Mouse (Mus musculus): ENCODE results near the gene Aars2. TPM values are rescaled to one million over a fixed set of nuclear protein-coding genes. Genes with fewer than 3 reads are reported as not detected.

Gene Aars2
- total and polyA plus RNA-seq, 3 experiments = 12.4 to 23.1 (median 17.5) TPM

DNA sequence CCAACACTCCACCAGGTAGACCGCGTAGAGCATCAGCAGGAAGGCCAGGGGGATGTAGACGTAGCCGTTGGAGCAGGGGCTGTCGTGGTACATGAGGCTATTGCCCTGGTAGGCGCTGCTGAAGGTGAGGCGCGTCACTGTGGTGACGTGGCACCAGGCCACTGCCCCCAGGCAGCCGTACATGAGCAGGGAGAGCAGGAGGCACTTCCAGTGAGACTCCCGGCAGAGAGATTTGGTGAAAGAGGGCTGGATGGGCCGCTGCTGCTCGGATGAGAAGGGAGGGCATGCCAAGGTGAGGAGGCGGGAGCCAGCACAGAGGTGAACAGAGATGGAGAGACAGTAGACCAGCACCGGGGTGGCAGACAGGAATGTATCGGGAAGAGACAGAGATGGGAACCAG lies 40.3 kb downstream of the Aars2 start (continued):
- TF ChIP-seq MAZ (IDR thresholded peaks at IDR 0.05; ENCODE audit: low read depth, low read length) = no peak
- TF ChIP-seq RCOR1 (conservative IDR thresholded peaks at IDR 0.05; ENCODE audit: low read depth, low read length) = no peak

DNA sequence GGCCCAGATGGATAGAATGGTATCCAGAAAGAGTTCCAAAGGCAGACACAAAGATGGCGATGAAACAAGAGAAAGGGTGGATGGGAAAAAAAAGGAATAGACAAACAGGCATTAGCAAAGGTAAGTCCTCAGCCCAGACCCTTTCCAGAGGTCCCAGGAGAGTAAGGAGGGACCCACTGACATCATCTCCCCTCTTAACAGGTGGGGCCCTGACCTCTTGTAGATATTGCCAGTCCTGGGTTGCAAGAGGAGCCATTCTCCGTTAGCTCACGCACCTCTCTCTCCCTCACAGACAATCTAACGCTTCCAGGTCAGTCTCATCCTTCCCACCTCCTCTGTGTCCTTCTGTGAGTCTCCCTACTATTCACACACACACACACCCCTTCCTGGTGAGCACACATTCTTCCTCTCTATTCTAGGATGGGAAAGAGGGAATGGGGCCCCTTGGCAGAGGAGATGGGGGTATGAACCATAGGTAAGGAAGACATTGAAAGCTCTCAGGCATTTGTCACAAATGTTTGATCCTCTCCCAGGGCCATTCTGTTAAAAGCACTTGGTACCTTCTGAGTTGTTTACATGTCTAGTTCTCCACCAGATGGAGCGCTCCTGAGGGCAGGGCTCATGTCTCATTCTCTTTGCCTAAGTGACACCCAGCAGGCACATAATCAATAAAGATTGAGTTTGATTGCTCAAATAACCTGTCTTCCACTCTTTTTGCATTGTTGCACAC lies 41.0 kb downstream of the Aars2 start:
- H3K9me3 ChIP-seq (replicated peaks; ENCODE audit: low read length) = peaks cover 2% of the 10 kb centered on the region
- no peaks in the 10 kb centered on the region for H3K36me3 ChIP-seq (replicated peaks in 1 of 2; ENCODE audit: control insufficient read depth in 1 of 2, insufficient read depth in 1 of 2, low read length in 1 of 2)
- H3K4me3 ChIP-seq (replicated peaks in 1 of 3; ENCODE audit: low read depth in 2 of 3, low read length in 2 of 3, poor library complexity in 1 of 3) = no peak overlapping the region
- H3K79me2 ChIP-seq (replicated peaks; ENCODE audit: control insufficient read depth, extremely low read depth, insufficient read depth, poor library complexity, severe bottlenecking) = no peaks in the 10 kb centered on the region
- H3K9ac ChIP-seq (ENCODE audit: insufficient read depth, low read depth) = no peak overlapping the region
- dilution Hi-C loops (cut with MboI; ENCODE audit: extremely low pct_ligation_motif_present, extremely low pct_unique_long_range_greater_than_20kb, low sequenced_read_pairs) (no loop called here), in situ Hi-C loops (cut with MboI; ENCODE audit: low pct_ligation_motif_present, low pct_unique_long_range_greater_than_20kb, low sequenced_read_pairs) (no loop called here)
- peaks cover 17% of the 10 kb centered on the region for H3K27me3 ChIP-seq (replicated peaks)
- H3K4me1 ChIP-seq (ENCODE audit: control insufficient read depth in 1 of 2, insufficient read depth in 2 of 2) = peaks cover 23 to 34% of the 10 kb centered on the region in 2 experiments
- no peak overlapping the region for H3K27ac ChIP-seq (ENCODE audit: insufficient read depth, low read depth)
- TF ChIP-seq SMC3 (IDR thresholded peaks at IDR 0.05; ENCODE audit: low read depth, low read length) (peak; percentile 3; the same call in 1 of the 2 replicates), MAX (IDR thresholded peaks at IDR 0.05; ENCODE audit: low read length) (no peak)
- H3K4me2 ChIP-seq (ENCODE audit: insufficient read depth, low read depth, poor library complexity, severe bottlenecking) = no peak overlapping the region
- no peak for DNase-seq (ENCODE audit: extremely low read depth)

DNA sequence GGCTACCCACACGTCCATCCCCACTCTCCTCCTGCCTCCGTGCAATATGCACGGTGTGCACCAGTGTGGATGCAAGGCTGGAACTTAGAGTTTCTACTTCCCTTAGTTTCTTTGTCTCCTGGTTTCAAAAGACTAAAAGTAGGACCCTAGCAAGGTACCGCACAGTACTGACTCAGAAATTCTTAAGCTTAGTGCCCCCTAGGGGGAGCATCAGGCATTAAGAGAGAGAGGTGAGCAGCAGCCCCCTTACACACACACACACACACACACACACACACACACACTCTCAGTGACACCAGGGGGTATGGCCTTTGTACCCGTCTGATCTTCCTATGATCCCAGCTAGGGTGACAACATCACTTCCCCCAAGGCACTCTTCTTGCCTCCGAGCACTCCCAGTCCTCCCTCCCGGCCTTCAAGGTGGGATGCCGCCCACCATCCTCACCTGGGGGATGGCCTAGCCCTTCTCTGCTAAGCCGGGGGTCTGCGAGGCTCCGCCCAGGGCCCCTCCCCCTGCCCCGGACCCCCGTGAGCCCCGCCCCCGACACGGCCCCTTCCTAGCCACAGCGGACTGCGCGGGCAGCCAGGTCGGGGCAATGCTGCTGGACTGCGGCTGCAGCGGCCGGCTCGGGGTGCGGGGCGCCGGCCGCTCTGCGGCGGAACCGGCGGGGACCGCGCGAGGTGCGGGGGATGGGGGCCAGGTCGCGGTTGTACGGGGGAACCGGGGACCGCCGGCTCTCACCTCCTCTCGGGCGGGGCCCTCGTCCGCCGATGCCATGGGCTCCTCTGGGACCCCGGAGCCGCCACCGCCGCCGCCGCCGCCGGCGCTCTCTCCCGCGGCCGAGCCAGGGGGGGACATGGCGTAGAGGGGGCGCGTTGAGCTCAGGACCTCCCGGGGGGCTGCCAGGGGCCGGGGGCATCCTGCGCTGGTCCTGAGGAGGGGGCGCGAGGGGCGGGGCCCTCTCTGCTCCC lies 42.2 kb downstream of the Aars2 start:
- peaks cover 20 to 37% of the 10 kb centered on the region in 2 experiments for H3K4me1 ChIP-seq (ENCODE audit: control insufficient read depth in 1 of 2, insufficient read depth in 2 of 2)
- TF ChIP-seq CTCF (conservative IDR thresholded peaks at IDR 0.05 in 1 of 2, IDR thresholded peaks at IDR 0.05 in 1 of 2; ENCODE audit: low read depth in 2 of 2, low read length in 2 of 2) = peak in 1 of 2 experiments; percentile 34; a peak in 2 of 4 replicates
- no peak for TF ChIP-seq IRF4 (IDR thresholded peaks at IDR 0.05; ENCODE audit: low read depth, low read length)
- no peak overlapping the region for H3K27ac ChIP-seq (ENCODE audit: insufficient read depth, low read depth)
- no peak overlapping the region for H3K4me2 ChIP-seq (ENCODE audit: insufficient read depth, low read depth, poor library complexity, severe bottlenecking)
- no peaks in the 10 kb centered on the region for H3K36me3 ChIP-seq (replicated peaks in 1 of 2; ENCODE audit: control insufficient read depth in 1 of 2, insufficient read depth in 1 of 2, low read length in 1 of 2)
- H3K9ac ChIP-seq (ENCODE audit: insufficient read depth, low read depth) = no peak overlapping the region
- peak; percentile 13 for DNase-seq (ENCODE audit: extremely low read depth)
- in situ Hi-C loops (cut with MboI; ENCODE audit: low pct_ligation_motif_present, low pct_unique_long_range_greater_than_20kb, low sequenced_read_pairs) (no loop called here), dilution Hi-C loops (cut with MboI; ENCODE audit: extremely low pct_ligation_motif_present, extremely low pct_unique_long_range_greater_than_20kb, low sequenced_read_pairs) (no loop called here)
- no peaks in the 10 kb centered on the region for H3K79me2 ChIP-seq (replicated peaks; ENCODE audit: control insufficient read depth, extremely low read depth, insufficient read depth, poor library complexity, severe bottlenecking)
- H3K4me3 ChIP-seq (replicated peaks in 1 of 3; ENCODE audit: low read depth in 2 of 3, low read length in 2 of 3, poor library complexity in 1 of 3) = no peak overlapping the region
- peaks cover 6% of the 10 kb centered on the region for H3K27me3 ChIP-seq (replicated peaks)
- H3K9me3 ChIP-seq (replicated peaks; ENCODE audit: low read length) = peaks cover 2% of the 10 kb centered on the region

DNA sequence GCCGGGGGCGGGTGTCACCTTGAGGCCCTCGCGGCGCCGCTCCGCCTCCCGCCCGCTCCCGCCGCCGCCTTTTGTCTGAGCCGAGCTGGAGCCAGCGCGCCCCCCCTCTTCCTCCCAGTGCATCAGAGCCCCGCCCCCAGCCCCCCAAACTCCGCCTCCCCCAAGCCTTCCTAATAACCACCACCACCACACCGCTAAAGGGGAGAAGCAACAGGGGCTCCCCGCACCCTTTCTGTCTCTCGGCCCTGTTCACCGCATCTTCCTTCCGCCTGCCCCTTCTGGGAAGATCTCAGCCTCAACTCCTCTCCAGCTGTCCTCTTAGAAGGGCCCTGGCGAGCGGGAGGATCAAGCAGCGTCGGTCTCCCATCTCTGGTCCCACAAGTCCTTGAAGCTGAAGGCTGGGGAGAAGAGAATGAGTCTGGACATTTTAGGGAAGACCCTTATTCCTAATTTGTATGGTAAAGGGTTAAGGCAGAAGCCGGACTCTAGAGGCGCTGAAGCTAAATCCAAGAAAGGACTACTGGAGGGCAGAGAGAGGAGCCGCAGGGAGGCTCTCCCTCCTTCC lies 43.1 kb downstream of the Aars2 start, which contains the start of gene Tmem151b:
Gene Tmem151b (minus strand): TSS at position 61 of the 565 bp plus-strand sequence.
- in situ Hi-C loops (cut with MboI; ENCODE audit: low pct_ligation_motif_present, low pct_unique_long_range_greater_than_20kb, low sequenced_read_pairs) (loop anchor here (5.0 kb wide), 1 partner anchor 32 kb away; no protein-coding TSS in a partner anchor), dilution Hi-C loops (cut with MboI; ENCODE audit: extremely low pct_ligation_motif_present, extremely low pct_unique_long_range_greater_than_20kb, low sequenced_read_pairs) (no loop called here)
- Histone ChIP-seq H3K36me3 (replicated peaks in 1 of 2; ENCODE audit: control insufficient read depth in 1 of 2, insufficient read depth in 1 of 2, low read length in 1 of 2) (no peaks in the 10 kb centered on the region), H3K27ac (ENCODE audit: insufficient read depth, low read depth) (no peak within 1 kb of the TSS), H3K79me2 (replicated peaks; ENCODE audit: control insufficient read depth, extremely low read depth, insufficient read depth, poor library complexity, severe bottlenecking) (no peaks in the 10 kb centered on the region), H3K4me1 (ENCODE audit: control insufficient read depth in 1 of 2, insufficient read depth in 2 of 2) (peaks cover 17 to 38% of the 10 kb centered on the region in 2 experiments), H3K4me2 (ENCODE audit: insufficient read depth, low read depth, poor library complexity, severe bottlenecking) (no peak within 1 kb of the TSS), H3K4me3 (replicated peaks in 1 of 3; ENCODE audit: low read depth in 2 of 3, low read length in 2 of 3, poor library complexity in 1 of 3) (no peak within 1 kb of the TSS), H3K9ac (ENCODE audit: insufficient read depth, low read depth) (no peak within 1 kb of the TSS), H3K9me3 (replicated peaks; ENCODE audit: low read length) (peaks cover 2% of the 10 kb centered on the region), H3K27me3 (replicated peaks) (peaks cover 1% of the 10 kb centered on the region)
- DNase-seq (ENCODE audit: extremely low read depth) = no peak
- no peak for TF ChIP-seq ZC3H11A (IDR thresholded peaks at IDR 0.05; ENCODE audit: low read depth, low read length)
- TF ChIP-seq MAFK (IDR thresholded peaks at IDR 0.05; ENCODE audit: insufficient replicate concordance, low read length) = no peak
- no peak for TF ChIP-seq POLR2A (IDR thresholded peaks at IDR 0.05; ENCODE audit: low read depth, low read length)
- TF ChIP-seq ZNF384 (IDR thresholded peaks at IDR 0.05; ENCODE audit: low read depth, low read length) = no peak
- TF ChIP-seq ZKSCAN1 (IDR thresholded peaks at IDR 0.05; ENCODE audit: borderline replicate concordance, low read depth, low read length) = no peak
- no peak for TF ChIP-seq UBTF (IDR thresholded peaks at IDR 0.05; ENCODE audit: low read depth, low read length)
- TF ChIP-seq MEF2A (IDR thresholded peaks at IDR 0.05; ENCODE audit: borderline replicate concordance, low read depth, low read length) = no peak
- TF ChIP-seq TBP (conservative IDR thresholded peaks at IDR 0.05; ENCODE audit: low read depth, low read length) = no peak
- no peak for TF ChIP-seq NELFE (IDR thresholded peaks at IDR 0.05; ENCODE audit: low read depth, low read length)
- TF ChIP-seq GABPA (IDR thresholded peaks at IDR 0.05; ENCODE audit: insufficient replicate concordance, low read depth, low read length) = no peak
- no peak for TF ChIP-seq PAX5 (IDR thresholded peaks at IDR 0.05; ENCODE audit: low read length)
- no peak for TF ChIP-seq ETS1 (conservative IDR thresholded peaks at IDR 0.05; ENCODE audit: low read depth, low read length)
- TF ChIP-seq E2F4 (IDR thresholded peaks at IDR 0.05; ENCODE audit: insufficient replicate concordance, low read depth, low read length) = no peak
- TF ChIP-seq HCFC1 (IDR thresholded peaks at IDR 0.05; ENCODE audit: low read depth, low read length) = no peak
